Mouse (Mus musculus) kidney, postnatal 10 days (tissue): Measurements from ENCODE around the gene Pole4.

Experiments used
- DNase-seq: peaks from one replicate; pipeline ENCODE4 v3.0.0; 2021; ENCODE audit warnings: mixed read lengths

The Pole4 gene

DNA sequence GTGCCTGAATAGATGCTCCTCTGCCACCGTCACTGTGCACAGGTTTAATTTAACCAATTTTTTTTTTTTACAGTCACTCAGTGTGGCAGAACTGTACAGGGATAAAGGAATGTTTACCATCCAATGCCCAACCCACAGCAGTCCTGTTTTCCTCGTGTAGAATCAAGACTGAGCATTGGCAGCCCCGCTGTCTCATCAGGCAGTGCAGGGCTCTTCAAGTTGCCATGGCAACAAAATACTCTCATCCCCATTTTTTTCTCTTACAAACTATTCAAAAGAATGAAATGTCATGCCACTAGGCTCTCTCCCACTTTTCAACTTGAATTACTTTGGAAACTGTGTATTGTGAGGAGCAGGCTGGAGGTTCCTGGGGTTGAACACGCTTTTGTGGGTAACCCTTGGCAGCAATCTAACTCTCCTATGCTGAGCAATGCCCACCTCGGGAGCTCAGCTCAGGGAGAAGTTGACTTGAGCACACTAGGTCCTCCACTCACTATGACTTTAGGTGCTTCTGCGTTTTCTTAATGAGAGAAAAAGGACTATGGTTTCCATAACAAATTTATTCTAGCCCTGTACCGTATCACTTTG is 95.7 kb downstream of the Pole4 start:
- no peak for DNase-seq

DNA sequence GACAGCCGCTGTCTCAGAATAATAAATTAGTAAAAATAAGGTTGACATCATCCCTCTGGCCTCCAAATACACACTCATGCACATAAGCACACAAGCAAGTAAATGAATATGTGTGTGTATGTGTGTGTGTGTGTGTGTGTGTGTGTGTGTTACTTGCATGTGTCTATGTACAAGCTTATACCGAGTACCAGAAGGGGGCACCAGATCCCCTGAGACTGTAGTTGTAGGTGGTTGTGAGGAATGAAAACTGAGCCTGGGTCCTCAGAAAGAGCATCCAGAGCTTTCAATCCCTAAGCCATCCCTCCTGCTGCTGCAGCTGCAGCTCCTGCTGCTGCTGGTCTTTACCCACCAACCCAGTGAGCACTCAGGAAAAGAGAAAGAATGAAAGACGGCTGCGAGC is 96.4 kb downstream of the Pole4 start:
- no peak for DNase-seq

DNA sequence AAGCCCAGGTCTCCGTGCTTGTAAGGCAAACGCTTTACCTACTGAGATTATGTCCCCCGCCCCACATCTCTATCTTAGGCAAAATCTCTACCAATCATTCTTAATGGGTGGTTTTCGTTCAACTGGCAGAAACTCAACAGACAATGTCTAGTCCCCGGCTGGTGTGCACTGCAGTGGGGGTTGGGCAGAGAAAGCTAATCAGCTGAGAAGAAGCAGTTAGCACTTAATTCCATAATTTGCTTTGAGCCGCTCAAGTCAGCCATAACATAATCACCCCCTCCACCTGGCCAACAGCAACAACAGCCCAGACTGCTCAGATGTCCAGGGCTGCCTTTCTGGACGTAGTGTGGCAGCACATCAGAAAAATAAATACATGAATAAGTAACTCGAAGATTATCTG is 100.4 kb downstream of the Pole4 start:
- peak; percentile 8 for DNase-seq

DNA sequence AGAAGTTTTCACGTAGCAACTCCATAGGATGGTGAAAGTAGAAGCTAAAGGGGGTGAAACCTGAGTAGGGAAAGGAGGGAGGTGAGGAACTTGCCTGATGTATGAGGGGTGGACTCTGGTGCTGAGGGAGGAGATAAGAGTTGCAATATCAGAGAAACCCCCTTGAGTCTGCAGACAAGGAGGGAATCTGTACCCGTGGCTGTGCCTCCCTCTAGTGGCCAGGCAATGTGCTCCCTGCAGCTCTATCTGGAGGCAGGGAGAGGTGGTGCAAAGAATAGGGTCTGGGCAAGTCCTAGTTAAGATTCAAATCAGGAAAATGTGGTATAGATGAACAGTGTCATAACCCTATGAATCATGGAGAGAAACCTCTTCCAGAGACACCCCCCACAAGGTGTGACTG is 101.5 kb downstream of the Pole4 start:
- DNase-seq, result peak; percentile 70

DNA sequence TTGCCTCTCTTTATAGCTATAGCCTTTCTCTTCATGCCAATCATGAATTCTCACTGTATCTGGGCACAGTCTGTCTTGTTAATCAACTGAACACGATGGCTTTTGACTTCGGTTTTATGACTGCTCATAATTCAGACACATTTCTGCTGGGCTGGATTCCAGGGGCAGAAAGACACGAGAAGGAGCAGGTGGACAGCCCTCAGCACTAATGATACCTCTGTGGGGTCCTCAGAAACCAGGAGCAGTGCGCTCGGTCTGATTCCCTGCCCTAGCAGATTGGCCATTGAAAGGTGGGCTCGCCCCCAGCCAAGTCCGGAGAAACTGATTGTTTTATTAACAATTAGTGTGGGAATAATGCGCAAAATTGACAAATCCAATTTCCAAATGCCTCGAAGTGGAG is 101.9 kb downstream of the Pole4 start:
- DNase-seq, result no peak

DNA sequence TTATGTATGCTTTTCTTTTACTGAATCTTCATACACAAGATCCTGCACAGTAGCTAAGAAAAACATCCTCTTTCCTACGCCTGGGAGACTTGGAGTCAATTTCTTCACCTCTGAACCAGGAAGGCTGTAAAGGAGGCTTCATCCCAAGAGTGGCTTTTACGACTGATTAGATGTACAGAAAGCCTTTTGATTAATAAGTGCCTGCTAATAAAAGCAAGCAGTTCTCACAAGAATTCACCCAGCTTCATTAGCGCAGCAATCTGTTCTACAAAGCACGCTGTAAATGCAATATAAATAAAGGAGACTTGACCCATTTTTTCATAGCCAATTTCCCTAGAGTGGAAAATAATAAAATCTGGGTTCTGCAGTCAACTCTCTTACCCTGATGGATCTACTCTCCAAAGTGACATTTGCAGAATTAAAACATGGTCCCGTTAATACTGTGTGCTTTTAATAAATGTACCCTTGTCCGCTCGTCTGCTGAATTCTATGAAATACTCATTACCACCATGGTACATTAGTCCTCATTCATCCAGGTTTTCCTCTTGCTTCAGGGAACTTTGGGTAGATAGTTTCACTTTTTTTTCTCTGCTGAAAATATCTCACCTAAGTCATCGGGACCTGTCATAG is 109.6 kb downstream of the Pole4 start:
- DNase-seq, result no peak

DNA sequence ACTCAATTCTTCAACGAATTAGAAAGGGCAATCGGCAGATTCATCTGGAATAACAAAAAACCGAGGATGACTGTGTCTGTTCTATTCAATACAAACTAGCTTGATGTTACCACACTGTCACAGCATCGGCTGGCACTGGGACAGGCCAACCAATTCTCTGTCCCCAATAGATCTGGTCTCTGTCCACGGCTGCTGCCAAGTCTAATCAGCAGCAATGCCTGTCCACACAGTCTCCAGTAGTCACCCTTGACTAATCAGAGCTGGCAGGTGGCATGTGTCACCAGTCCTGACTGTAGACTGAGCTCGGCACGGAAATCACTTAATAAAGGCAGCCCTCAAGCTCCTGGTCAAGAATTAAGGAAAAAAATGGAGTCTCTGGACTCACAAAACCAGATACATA is 115.8 kb downstream of the Pole4 start:
- DNase-seq, result no peak

DNA sequence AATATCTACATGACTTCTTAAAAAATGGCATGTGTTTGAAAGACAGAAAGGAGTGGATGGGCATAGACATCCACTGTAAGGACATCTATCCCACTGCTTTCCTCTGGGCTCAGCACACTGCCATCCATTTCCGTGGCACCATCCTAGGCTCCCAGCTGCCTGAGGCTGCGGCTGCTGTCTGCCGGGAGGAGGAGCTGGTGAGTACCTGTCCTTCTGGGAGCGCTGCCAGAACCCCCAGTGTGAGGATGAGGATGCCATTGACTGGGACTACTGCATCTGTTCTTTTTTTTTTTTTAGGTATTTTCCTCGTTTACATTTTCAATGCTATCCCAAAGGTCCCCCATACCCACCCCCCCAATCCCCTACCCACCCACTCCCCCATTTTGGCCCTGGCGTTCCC is 119.8 kb downstream of the Pole4 start:
- no peak for DNase-seq

DNA sequence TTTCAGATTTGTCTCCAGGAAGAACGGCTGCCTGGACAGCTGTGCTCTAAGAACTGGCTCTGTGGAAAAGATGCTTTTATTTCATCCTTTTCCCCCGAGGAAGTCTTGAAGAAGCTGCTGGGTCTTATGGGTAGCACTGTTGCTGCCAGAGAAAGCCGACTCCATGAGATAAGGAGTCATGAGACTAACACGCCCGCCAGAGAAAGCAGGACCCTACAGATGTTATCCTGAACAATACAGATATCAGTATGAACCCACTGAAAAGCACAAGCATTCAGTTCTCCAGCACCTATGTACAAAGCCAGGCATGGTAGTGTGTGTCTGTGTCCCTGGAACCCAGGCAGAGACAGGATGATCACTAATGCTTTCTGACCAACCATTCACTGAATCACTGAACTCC is 129.7 kb downstream of the Pole4 start:
- no peak for DNase-seq
